Mouse (Mus musculus) liver, postnatal 0 days (tissue): ENCODE results near the gene Gm17657. TPM values are rescaled to one million over a fixed set of nuclear protein-coding genes. Genes with fewer than 3 reads are reported as not detected.

Source experiments
- ATAC-seq: fragments of 200-750 bp; cut with Nextera tagmentation; 2 replicates; pipeline ENCODE4 v1.8.0; 2017; ENCODE audit warnings: mild to moderate bottlenecking, moderate library complexity
- DNase-seq: peaks from one replicate; pipeline ENCODE4 v3.0.0-alpha.2; 2016
- H3K27ac ChIP-seq: fragments of 300-500 bp; sonication (generic); 2 replicates; pipeline ENCODE4 v1.5.1; 2014; ENCODE audit warnings: antibody characterized with exemption, moderate library complexity, mild to moderate bottlenecking, low read depth
- H3K27me3 ChIP-seq: fragments of 300-500 bp; sonication (generic); 2 replicates; pipeline ENCODE4 v1.6.1; 2014; ENCODE audit warnings: low read length, control low read depth, mixed read lengths; ENCODE audit not compliant: insufficient read depth
- H3K36me3 ChIP-seq: fragments of 300-500 bp; sonication (generic); replicated peaks from 2 replicates; pipeline ENCODE4 v1.6.1; 2014; ENCODE audit warnings: mild to moderate bottlenecking, control low read depth, low read length, moderate library complexity, mixed read lengths; ENCODE audit not compliant: insufficient read depth
- H3K4me1 ChIP-seq: fragments of 300-500 bp; sonication (generic); 2 replicates; pipeline ENCODE4 v1.6.1; 2014; ENCODE audit warnings: antibody characterized with exemption, mild to moderate bottlenecking, control low read depth; ENCODE audit not compliant: insufficient read depth
- H3K4me2 ChIP-seq: fragments of 300-500 bp; sonication (generic); 2 replicates; pipeline ENCODE4 v1.6.1; 2014; ENCODE audit warnings: low read depth, mild to moderate bottlenecking, low read length, moderate library complexity, mixed read lengths
- H3K4me3 ChIP-seq: fragments of 300-500 bp; sonication (generic); 2 replicates; pipeline ENCODE4 v1.5.1; 2014; ENCODE audit warnings: low read depth, low read length
- H3K9ac ChIP-seq: fragments of 300-500 bp; sonication (generic); replicated peaks from 2 replicates; pipeline ENCODE4 v1.6.1; 2014; ENCODE audit warnings: mild to moderate bottlenecking, moderate library complexity
- H3K9me3 ChIP-seq: fragments of 300-500 bp; sonication (generic); 2 replicates; pipeline ENCODE4 v1.6.1; 2016; ENCODE audit warnings: mild to moderate bottlenecking, control low read depth, low read length, mixed read lengths
- CTCF ChIP-seq: sonication (generic); IDR thresholded peaks from 2 replicates; pipeline ENCODE4 v1.5.1; 2016; ENCODE audit warnings: antibody characterized with exemption, low read depth
- EP300 ChIP-seq: IDR thresholded peaks from 2 replicates; pipeline ENCODE4 v1.6.1; 2016; ENCODE audit warnings: antibody characterized with exemption, low read depth, mild to moderate bottlenecking
- WGBS: fragments of 180-500 bp; shearing (Covaris S2); extraction: QIAGEN DNeasy Blood & Tissue Kit; methylation state at CpG from one replicate; pipeline ENCODE4 v1.1.7; 2014; ENCODE audit not compliant: insufficient replicate concordance; 5-methylcytosine and 5-hydroxymethylcytosine counted together
- polyA plus RNA-seq: library from polyadenylated mRNA; unstranded; fragments of >200 nt; fragmentation: Nextera tagmentation; extraction: Ambion mirVana; gene quantifications from 2 replicates; pipeline ENCODE4 v1.2.1, GENCODE M21; 2015

Gene Gm17657
- polyA plus RNA-seq, 1 experiment from 2014 or later = not detected

GRCm38 (mm10) chr17:29568435-29568834, 19.0 kb upstream of the Gm17657 start:
- no peaks in the 10 kb centered on the region for H3K4me1 ChIP-seq
- H3K9ac ChIP-seq = no peak overlapping the region
- TF ChIP-seq CTCF = no peak
- no peak for TF ChIP-seq EP300
- peaks cover 33% of the 10 kb centered on the region for H3K36me3 ChIP-seq
- H3K27ac ChIP-seq = no peak overlapping the region
- ATAC-seq = no peak
- no peak for DNase-seq
- no peak overlapping the region for H3K4me2 ChIP-seq
- no peaks in the 10 kb centered on the region for H3K9me3 ChIP-seq
- no peak overlapping the region for H3K4me3 ChIP-seq
- 88% methylated on average over 15 of the region's 15 CpGs for WGBS
- H3K27me3 ChIP-seq = no peaks in the 10 kb centered on the region

GRCm38 (mm10) chr17:29565521-29565920, 16.1 kb upstream of the Gm17657 start:
- TF ChIP-seq EP300 (no peak), CTCF (no peak)
- no peak for DNase-seq
- Histone ChIP-seq H3K9me3 (no peaks in the 10 kb centered on the region), H3K4me1 (no peaks in the 10 kb centered on the region), H3K36me3 (peaks cover 13% of the 10 kb centered on the region), H3K27me3 (no peaks in the 10 kb centered on the region), H3K4me3 (no peak overlapping the region), H3K9ac (no peak overlapping the region), H3K4me2 (no peak overlapping the region), H3K27ac (no peak overlapping the region)
- WGBS = 96% methylated on average over 5 of the region's 5 CpGs
- ATAC-seq = no peak

GRCm38 (mm10) chr17:29558476-29558875, 9.0 kb upstream of the Gm17657 start:
- no peak for DNase-seq
- no peaks in the 10 kb centered on the region for H3K36me3 ChIP-seq
- no peak for TF ChIP-seq CTCF
- H3K4me3 ChIP-seq = no peak overlapping the region
- H3K9ac ChIP-seq = no peak overlapping the region
- H3K27ac ChIP-seq = no peak overlapping the region
- H3K9me3 ChIP-seq = no peaks in the 10 kb centered on the region
- H3K27me3 ChIP-seq = no peaks in the 10 kb centered on the region
- ATAC-seq = no peak
- H3K4me1 ChIP-seq = peaks cover 4% of the 10 kb centered on the region; the same call in 1 of the 2 replicates
- no peak overlapping the region for H3K4me2 ChIP-seq
- 78% methylated on average over 5 of the region's 5 CpGs for WGBS

GRCm38 (mm10) chr17:29556893-29557292, 7.5 kb upstream of the Gm17657 start:
- DNase-seq (no peak), ATAC-seq (no peak)
- no peaks in the 10 kb centered on the region for H3K36me3 ChIP-seq
- peaks cover 7% of the 10 kb centered on the region; the same call in 1 of the 2 replicates for H3K4me1 ChIP-seq
- no peak overlapping the region for H3K27ac ChIP-seq
- no peak overlapping the region for H3K4me3 ChIP-seq
- 72% methylated on average over 7 of the region's 7 CpGs for WGBS
- no peaks in the 10 kb centered on the region for H3K27me3 ChIP-seq
- H3K9me3 ChIP-seq = no peaks in the 10 kb centered on the region
- H3K4me2 ChIP-seq = no peak overlapping the region
- TF ChIP-seq CTCF = no peak
- TF ChIP-seq EP300 = no peak
- no peak overlapping the region for H3K9ac ChIP-seq

- ATAC-seq = no peak
Observed at GRCm38 (mm10) chr17:29556456-29556855, 7.0 kb upstream of the Gm17657 start.

GRCm38 (mm10) chr17:29554176-29554575, 4.7 kb upstream of the Gm17657 start:
- peak; percentile 80 for ATAC-seq
- Histone ChIP-seq H3K4me1 (peaks cover 25% of the 10 kb centered on the region), H3K36me3 (no peaks in the 10 kb centered on the region), H3K9ac (no peak overlapping the region), H3K27ac (peak overlapping the region; percentile 77), H3K9me3 (no peaks in the 10 kb centered on the region), H3K27me3 (no peaks in the 10 kb centered on the region), H3K4me3 (no peak overlapping the region), H3K4me2 (no peak overlapping the region)
- no peak for DNase-seq
- TF ChIP-seq CTCF = no peak
- peak; percentile 48; the same call in 1 of the 2 replicates for TF ChIP-seq EP300

More at GRCm38 (mm10) chr17:29556456-29556855, 7.0 kb upstream of the Gm17657 start:
- no peaks in the 10 kb centered on the region for H3K27me3 ChIP-seq
- no peak for DNase-seq
- H3K9ac ChIP-seq = no peak overlapping the region
- 80% methylated on average over 10 of the region's 10 CpGs for WGBS
- H3K4me1 ChIP-seq = peaks cover 7% of the 10 kb centered on the region
- no peak for TF ChIP-seq EP300
- TF ChIP-seq CTCF = no peak
- H3K4me2 ChIP-seq = no peak overlapping the region
- no peaks in the 10 kb centered on the region for H3K36me3 ChIP-seq
- no peaks in the 10 kb centered on the region for H3K9me3 ChIP-seq
- H3K27ac ChIP-seq = no peak overlapping the region
- no peak overlapping the region for H3K4me3 ChIP-seq

GRCm38 (mm10) chr17:29552162-29552732, 2.8 kb upstream of the Gm17657 start, which contains the start of gene Tmem217:
TSS of gene Tmem217 (minus strand) at chr17:29552385.
- no peaks in the 10 kb centered on the region for H3K9me3 ChIP-seq
- H3K4me3 ChIP-seq = peak within 1 kb of the TSS; percentile 86; the same call in 1 of the 2 replicates
- 77% methylated on average over 5 of the region's 5 CpGs for WGBS
- ATAC-seq (no peak), DNase-seq (no peak)
- H3K4me1 ChIP-seq = peaks cover 26% of the 10 kb centered on the region
- no peak within 1 kb of the TSS for H3K9ac ChIP-seq
- H3K4me2 ChIP-seq = peak within 1 kb of the TSS; percentile 95
- TF ChIP-seq EP300 (no peak), CTCF (peak; percentile 23; the same call in 1 of the 2 replicates)
- peak within 1 kb of the TSS; percentile 77; the same call in 1 of the 2 replicates for H3K27ac ChIP-seq
- no peaks in the 10 kb centered on the region for H3K27me3 ChIP-seq
- no peaks in the 10 kb centered on the region for H3K36me3 ChIP-seq
